Mouse (Mus musculus): ENCODE results near the gene Perm1. TPM values are rescaled to one million over a fixed set of nuclear protein-coding genes. Genes with fewer than 3 reads are reported as not detected.

Perm1 gene
- total RNA-seq, 2 experiments from 2014 or later: not detected

DNA sequence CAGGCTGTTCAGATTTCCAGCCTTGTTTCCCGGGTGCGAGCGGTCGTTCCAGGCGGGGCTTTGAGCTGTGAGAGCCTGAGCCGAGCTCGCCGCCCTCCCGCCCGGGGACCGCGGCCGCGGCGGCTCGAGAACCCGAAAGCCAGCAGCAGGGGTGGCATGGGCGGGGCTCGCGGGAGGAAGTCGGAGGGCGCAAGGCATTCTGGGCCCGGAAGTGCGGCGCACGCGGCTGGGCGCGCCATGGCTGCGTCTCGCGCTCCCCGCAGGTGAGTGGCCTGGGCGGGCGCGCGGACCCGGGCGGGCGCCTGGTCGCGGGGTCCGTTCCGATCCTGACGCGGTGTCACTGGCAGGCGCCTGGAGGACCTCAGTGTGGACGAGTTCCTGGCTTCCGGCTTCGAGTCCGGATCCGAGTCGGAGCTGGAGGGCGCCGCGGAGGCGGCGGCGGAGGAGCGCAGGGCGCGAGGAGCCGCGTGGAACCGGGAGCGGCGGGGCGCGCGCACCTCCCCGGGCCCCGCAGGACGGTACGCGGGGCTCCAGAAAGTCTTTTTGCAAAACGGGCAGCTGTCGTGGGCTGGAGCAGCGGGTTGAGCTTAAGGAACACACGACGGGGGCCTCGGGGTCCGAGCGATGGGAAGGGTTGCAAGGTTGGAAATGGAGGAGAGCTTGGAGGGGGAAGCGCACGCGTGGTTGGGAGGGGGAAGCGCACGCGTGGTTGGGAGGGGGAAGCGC is 20.3 kb downstream of the Perm1 start, which contains the start of gene Noc2l:
Gene Noc2l (plus strand): TSS at position 203 of the 726 bp plus-strand sequence.
- ATAC-seq (replicated peaks; ENCODE audit: low FRiP score, low TSS enrichment, poor library complexity, severe bottlenecking): peak; percentile 66

- 0 out of 2 replicates have a peak, but pooled peaks have one; percentile 20 for ATAC-seq (replicated peaks; ENCODE audit: low FRiP score, low TSS enrichment, poor library complexity, severe bottlenecking)
Measured at GRCm38 (mm10) chr4:156236651-156237447, 21.2 kb downstream of the Perm1 start.

GRCm38 (mm10) chr4:156249567-156249966 is 33.9 kb downstream of the Perm1 start:
- ATAC-seq (replicated peaks; ENCODE audit: low FRiP score, low TSS enrichment, poor library complexity, severe bottlenecking): no peak

- no peak for ATAC-seq (replicated peaks; ENCODE audit: low FRiP score, low TSS enrichment, poor library complexity, severe bottlenecking)
Measured at GRCm38 (mm10) chr4:156251081-156251480, 35.4 kb downstream of the Perm1 start.

DNA sequence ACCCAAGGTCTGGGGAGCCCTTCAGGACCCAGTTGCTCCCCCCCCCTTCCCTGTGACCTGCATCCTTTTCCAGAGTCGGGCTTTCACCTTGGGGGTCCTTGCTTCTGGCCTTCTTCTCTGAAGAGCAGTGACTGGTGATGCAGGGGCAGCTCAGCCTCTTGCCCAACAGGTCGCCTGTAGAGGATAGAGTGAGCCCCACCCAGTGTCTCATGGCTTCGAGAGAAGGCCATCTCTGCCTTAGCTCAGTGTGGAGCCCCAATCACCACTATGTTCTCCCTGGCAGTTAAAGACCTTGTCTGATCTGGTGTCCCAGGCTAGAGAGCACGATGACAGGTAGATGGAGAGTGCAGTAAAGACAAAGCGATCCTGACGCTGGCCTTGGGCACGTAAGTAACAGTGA is 36.5 kb downstream of the Perm1 start:
- peak; percentile 19; the same call in 1 of the 2 replicates for ATAC-seq (replicated peaks; ENCODE audit: low FRiP score, low TSS enrichment, poor library complexity, severe bottlenecking)

DNA sequence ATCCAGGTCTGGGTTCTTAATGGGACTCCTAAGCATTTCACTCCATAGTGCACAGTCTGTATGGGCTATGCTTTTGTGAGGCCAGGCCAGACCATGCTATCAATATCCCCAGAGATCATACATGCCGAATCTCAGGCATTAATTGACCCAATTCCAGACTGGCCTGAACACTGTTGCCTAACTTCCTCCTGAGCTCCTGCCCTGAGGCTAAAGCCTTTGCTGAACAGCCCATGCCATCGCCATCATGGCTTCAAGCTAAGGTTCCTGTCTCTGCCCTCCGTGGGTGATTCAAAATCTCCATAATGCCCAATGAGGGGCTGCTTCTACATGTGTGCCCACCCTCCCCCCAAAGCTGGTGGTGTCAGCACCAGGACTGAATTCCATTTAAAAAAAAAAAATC is 37.0 kb downstream of the Perm1 start:
- 0 out of 2 replicates have a peak, but pooled peaks have one; percentile 4 for ATAC-seq (replicated peaks; ENCODE audit: low FRiP score, low TSS enrichment, poor library complexity, severe bottlenecking)

GRCm38 (mm10) chr4:156253043-156253442 is 37.4 kb downstream of the Perm1 start:
- peak; percentile 69 for ATAC-seq (replicated peaks; ENCODE audit: low FRiP score, low TSS enrichment, poor library complexity, severe bottlenecking)

DNA sequence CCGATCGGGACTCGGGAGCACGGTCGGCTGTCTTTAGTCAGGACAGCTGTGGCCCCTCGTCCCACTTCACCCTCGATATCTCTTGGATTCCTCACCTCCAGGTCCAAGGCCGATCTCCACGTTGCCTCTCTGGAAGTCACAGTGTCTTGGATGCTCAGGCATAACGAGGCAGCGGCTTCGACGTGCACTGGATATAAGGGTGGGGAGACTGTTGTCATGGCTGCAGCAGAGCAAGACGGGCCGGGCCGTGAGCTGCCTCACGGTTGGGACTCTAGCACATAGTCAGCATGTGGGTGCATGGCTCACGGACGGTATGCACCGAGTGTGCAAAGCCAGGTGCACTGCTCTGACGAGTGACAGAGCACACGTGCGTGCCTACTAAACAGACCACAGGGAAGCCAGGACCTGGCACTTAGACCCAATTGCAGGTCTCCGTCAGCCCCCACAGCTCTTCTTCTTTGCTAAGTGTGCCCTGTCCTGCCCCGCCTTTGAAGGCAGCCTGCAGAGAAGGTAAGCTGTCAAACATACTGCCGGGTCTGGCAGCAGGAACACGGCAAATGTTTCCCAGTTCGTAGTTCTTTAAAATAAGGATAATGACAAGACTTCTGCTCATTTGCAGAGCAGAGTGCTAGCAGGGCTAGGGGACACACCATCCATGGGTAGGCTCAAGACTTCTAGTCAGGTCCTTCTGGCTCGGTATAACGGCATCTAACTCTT is 38.9 kb downstream of the Perm1 start:
- peak; percentile 28 for ATAC-seq (replicated peaks; ENCODE audit: low FRiP score, low TSS enrichment, poor library complexity, severe bottlenecking)

DNA sequence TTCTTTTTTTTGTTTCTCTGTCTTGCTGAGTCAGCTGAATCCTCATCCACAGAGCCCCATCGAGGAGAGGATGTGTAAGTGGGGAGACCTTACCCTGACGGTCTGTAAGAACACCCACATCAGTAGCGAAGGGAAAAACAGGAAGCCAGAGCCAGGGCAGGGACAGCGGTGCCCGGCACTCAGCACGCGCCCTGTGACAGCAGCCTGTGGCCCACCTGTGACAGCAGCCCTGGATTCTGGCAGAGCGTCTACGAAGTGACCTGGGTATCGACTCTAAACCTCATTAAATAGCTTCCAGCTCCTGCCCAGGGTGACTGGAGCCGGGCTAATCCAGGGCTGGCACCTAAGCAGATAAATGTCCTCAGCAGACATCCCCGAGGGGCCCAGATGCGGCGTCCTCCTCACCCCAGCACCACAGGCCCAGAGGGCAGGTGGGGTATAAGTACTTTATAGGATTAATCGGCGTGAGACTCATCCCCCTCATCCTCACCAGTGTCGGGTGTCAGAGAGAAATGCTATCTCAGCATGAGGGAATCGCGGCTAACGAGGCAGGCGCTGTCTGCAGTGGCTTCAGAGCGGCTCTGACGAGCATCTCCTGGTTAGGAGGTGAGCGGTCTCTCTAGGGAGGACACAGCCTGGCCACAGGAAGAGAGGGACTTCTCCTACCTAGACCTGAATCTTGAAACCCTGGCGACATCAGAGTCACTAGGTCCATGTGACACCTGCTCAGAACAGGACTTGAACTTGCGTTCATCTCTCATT is 39.6 kb downstream of the Perm1 start, which contains the start of gene Samd11:
Gene Samd11 (minus strand): TSS at position 580 of the 762 bp plus-strand sequence.
- ATAC-seq (replicated peaks; ENCODE audit: low FRiP score, low TSS enrichment, poor library complexity, severe bottlenecking): peak; percentile 14

Other genes with a start within 250 kb of the Perm1 start
- 7.6 and 9.4 TPM in 2 replicates for gene B3galt6, start 223.2 kb upstream of the Perm1 start, total RNA-seq (2014; fragmentation: Nextera tagmentation)
- 11.0 and 11.7 TPM in 2 replicates for gene B3galt6, start 223.2 kb upstream of the Perm1 start, total RNA-seq (2017)
- 48.2 and 74.4 TPM in 2 replicates for gene Sdf4, start 223.0 kb upstream of the Perm1 start, total RNA-seq (2014; fragmentation: Nextera tagmentation)
- 137 and 143 TPM in 2 replicates for gene Sdf4, start 223.0 kb upstream of the Perm1 start, total RNA-seq (2017)
- 2.5 and 6.9 TPM in 2 replicates for gene Tnfrsf4, start 202.0 kb upstream of the Perm1 start, total RNA-seq (2014; fragmentation: Nextera tagmentation)
- gene Tnfrsf4, start 202.0 kb upstream of the Perm1 start, total RNA-seq (2017): 1.8 and 5.6 TPM in 2 replicates
- gene Tnfrsf18, start 189.7 kb upstream of the Perm1 start, total RNA-seq (2014; fragmentation: Nextera tagmentation): 3.7 and 7.5 TPM in 2 replicates
- 2.6 and 7.0 TPM in 2 replicates for gene Tnfrsf18, start 189.7 kb upstream of the Perm1 start, total RNA-seq (2017)
- not detected in 2 replicates for gene Ttll10, start 156.5 kb upstream of the Perm1 start, total RNA-seq (2014; fragmentation: Nextera tagmentation)
- gene Ttll10, start 156.5 kb upstream of the Perm1 start, total RNA-seq (2017): not detected in 2 replicates
- 42.9 and 43.3 TPM in 2 replicates for gene 9430015G10Rik, start 105.9 kb upstream of the Perm1 start, total RNA-seq (2014; fragmentation: Nextera tagmentation)
- 33.9 and 38.2 TPM in 2 replicates for gene 9430015G10Rik, start 105.9 kb upstream of the Perm1 start, total RNA-seq (2017)
- gene Rnf223, start 85.4 kb upstream of the Perm1 start, total RNA-seq (2014; fragmentation: Nextera tagmentation): 1.1 TPM in 1 of 2 replicates, not detected in the other
- not detected in 2 replicates for gene Rnf223, start 85.4 kb upstream of the Perm1 start, total RNA-seq (2017)
- gene Agrn, start 18.4 kb upstream of the Perm1 start, total RNA-seq (2014; fragmentation: Nextera tagmentation): 7.8 and 8.9 TPM in 2 replicates
- 3.3 TPM in 2 replicates for gene Agrn, start 18.4 kb upstream of the Perm1 start, total RNA-seq (2017)
- 0.66 and 3.4 TPM in 2 replicates for gene Isg15, start 15.1 kb upstream of the Perm1 start, total RNA-seq (2014; fragmentation: Nextera tagmentation)
- gene Isg15, start 15.1 kb upstream of the Perm1 start, total RNA-seq (2017): 3.2 and 5.6 TPM in 2 replicates
- gene AW011738, start 12.6 kb upstream of the Perm1 start, total RNA-seq (2014; fragmentation: Nextera tagmentation): 0.55 TPM in 1 of 2 replicates, not detected in the other
- 0.38 and 1.2 TPM in 2 replicates for gene AW011738, start 12.6 kb upstream of the Perm1 start, total RNA-seq (2017)
- 16.9 and 31.4 TPM in 2 replicates for gene Plekhn1, start 19.0 kb downstream of the Perm1 start, total RNA-seq (2014; fragmentation: Nextera tagmentation)
- 8.7 and 11.7 TPM in 2 replicates for gene Plekhn1, start 19.0 kb downstream of the Perm1 start, total RNA-seq (2017)
- gene Noc2l, start 20.1 kb downstream of the Perm1 start, total RNA-seq (2014; fragmentation: Nextera tagmentation): 160 TPM in 2 replicates
- 148 and 207 TPM in 2 replicates for gene Noc2l, start 20.1 kb downstream of the Perm1 start, total RNA-seq (2017)
- gene Samd11, start 39.8 kb downstream of the Perm1 start, total RNA-seq (2014; fragmentation: Nextera tagmentation): 0.47 and 0.72 TPM in 2 replicates
- 0.23 and 0.70 TPM in 2 replicates for gene Samd11, start 39.8 kb downstream of the Perm1 start, total RNA-seq (2017)
- gene Vmn2r-ps159, start 115.2 kb downstream of the Perm1 start, total RNA-seq (2014; fragmentation: Nextera tagmentation): not detected in 2 replicates
- gene Vmn2r-ps159, start 115.2 kb downstream of the Perm1 start, total RNA-seq (2017): not detected in 2 replicates

All from megakaryocyte-erythroid progenitor cell, adult 5-6 weeks (primary cell).